Mouse (Mus musculus) kidney, postnatal 0 days (tissue): ENCODE measurements at regions not wholly inside any gene's neighbourhood (a gene's known extent, or its start where the extent isn't known, plus 50 kb on each side); places are given as distances from the start of the nearest gene placed in this dataset.
A peak's percentile ranks its signal among the peaks of the same experiment; 100 is the strongest.

Source experiments
- ATAC-seq: fragments of 200-750 bp; cut with Nextera tagmentation; replicated peaks from 2 replicates; pipeline ENCODE4 v1.8.0; 2017; ENCODE audit warnings: low read depth, moderate number of reproducible peaks, moderate TSS enrichment, moderate library complexity; ENCODE audit not compliant: low FRiP score
- DNase-seq: peaks from one replicate; pipeline ENCODE4 v3.0.0-alpha.2; 2016; ENCODE audit warnings: low spot score
- H3K27ac ChIP-seq: fragments of 300-500 bp; sonication (generic); 2 replicates; pipeline ENCODE4 v1.5.1; 2014; ENCODE audit warnings: mild to moderate bottlenecking
- H3K27me3 ChIP-seq: fragments of 300-500 bp; sonication (generic); 2 replicates; pipeline ENCODE4 v1.6.1; 2014; ENCODE audit warnings: low read length, mixed read lengths; ENCODE audit not compliant: insufficient read depth
- H3K36me3 ChIP-seq: fragments of 300-500 bp; sonication (generic); 2 replicates; pipeline ENCODE4 v1.6.1; 2014; ENCODE audit warnings: low read length, mixed read lengths; ENCODE audit not compliant: insufficient read depth
- H3K4me1 ChIP-seq: fragments of 300-500 bp; sonication (generic); replicated peaks from 2 replicates; pipeline ENCODE4 v1.6.1; 2014; ENCODE audit warnings: antibody characterized with exemption, low read length, mixed read lengths; ENCODE audit not compliant: insufficient read depth
- H3K4me2 ChIP-seq: fragments of 300-500 bp; sonication (generic); 2 replicates; pipeline ENCODE4 v1.6.1; 2014; ENCODE audit warnings: mild to moderate bottlenecking, low read length, moderate library complexity, mixed read lengths
- H3K4me3 ChIP-seq: fragments of 300-500 bp; sonication (generic); replicated peaks from 2 replicates; pipeline ENCODE4 v1.5.1; 2014; ENCODE audit warnings: low read depth, low read length
- H3K9ac ChIP-seq: fragments of 300-500 bp; sonication (generic); 2 replicates; pipeline ENCODE4 v1.6.1; 2014; ENCODE audit warnings: low read depth, low read length
- H3K9me3 ChIP-seq: fragments of 300-500 bp; sonication (generic); replicated peaks from 2 replicates; pipeline ENCODE4 v1.6.1; 2016; ENCODE audit warnings: low read length, inconsistent platforms, mixed read lengths
- CTCF ChIP-seq: IDR thresholded peaks from 2 replicates; pipeline ENCODE4 v1.5.1; 2016; ENCODE audit warnings: antibody characterized with exemption, low read depth, mild to moderate bottlenecking, moderate library complexity
- WGBS: fragments of 180-500 bp; shearing (Covaris S2); extraction: QIAGEN DNeasy Blood & Tissue Kit; methylation state at CpG from one replicate; pipeline ENCODE4 v1.1.7; 2014; 5-methylcytosine and 5-hydroxymethylcytosine counted together

DNA sequence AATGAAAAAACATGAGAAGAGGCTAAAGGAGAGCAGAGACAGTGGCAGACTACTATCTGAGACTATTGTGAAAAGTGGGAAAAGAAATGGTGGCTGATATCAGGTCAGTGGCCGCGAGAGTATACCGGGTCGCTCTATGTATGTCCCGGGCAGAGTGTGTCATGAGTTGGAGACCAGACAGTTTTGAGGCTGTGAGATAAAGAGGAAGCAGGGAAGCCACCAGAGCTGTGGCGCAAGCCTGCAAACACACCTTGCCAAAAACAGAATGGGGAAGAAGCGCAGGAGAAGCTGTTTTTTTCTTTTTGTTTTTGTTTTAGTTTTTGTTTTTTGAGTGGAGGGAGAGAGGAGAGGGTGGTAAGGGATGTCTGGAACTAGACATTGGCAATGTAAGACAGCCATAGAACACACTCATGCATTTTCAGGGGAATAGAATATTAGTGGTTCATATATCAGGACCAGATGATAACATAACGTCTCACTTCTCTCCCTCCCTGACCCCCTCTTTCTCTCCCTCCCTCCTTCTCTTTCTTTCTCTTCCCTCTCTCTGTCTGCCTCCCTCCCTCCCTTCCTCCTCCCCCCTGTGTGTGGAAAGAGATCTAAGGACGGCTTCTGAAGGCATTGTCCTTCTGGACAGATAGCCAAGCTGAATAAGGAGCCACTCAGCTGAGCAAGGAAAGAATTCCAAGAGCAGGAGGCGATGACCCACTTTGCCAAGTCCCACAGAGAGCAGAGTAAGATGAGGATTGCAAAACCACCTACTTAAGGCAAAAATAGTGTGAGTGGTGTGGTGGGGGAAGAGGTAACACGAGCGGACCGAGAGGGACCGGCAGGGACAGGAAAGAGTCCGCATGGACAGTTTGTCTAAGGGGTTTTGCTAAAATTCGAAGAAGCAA is 167.9 kb downstream of the Dusp6 start:
- DNase-seq: no peak
- H3K9ac ChIP-seq: no peak overlapping the region
- no peaks in the 10 kb centered on the region for H3K9me3 ChIP-seq
- no peaks in the 10 kb centered on the region for H3K36me3 ChIP-seq
- no peaks in the 10 kb centered on the region for H3K27me3 ChIP-seq
- WGBS: 77% methylated on average over 16 of the region's 16 CpGs
- no peak overlapping the region for H3K4me2 ChIP-seq
- no peak overlapping the region for H3K27ac ChIP-seq
- ATAC-seq: no peak
- no peak for TF ChIP-seq CTCF
- no peak overlapping the region for H3K4me3 ChIP-seq
- no peaks in the 10 kb centered on the region for H3K4me1 ChIP-seq

DNA sequence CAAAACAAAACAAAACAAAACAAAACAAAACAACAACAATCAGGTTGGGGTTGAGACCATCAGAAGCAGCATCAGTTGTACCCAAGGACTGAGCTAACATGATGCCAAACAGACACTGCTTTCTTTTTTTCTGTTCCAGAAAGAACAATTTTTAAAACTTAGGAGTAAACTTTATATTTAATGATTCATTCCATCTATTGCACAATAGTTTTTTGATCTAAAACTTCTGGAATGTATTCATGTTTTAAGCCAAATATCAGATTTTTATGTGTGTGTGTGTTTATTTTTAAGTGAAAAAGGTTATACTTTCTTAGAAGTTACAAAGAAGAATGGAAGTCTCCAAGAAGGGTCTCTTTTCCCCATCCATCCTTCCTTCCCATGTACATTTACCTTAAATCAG is 174.0 kb downstream of the Dusp6 start:
- no peaks in the 10 kb centered on the region for H3K27me3 ChIP-seq
- H3K4me2 ChIP-seq: no peak overlapping the region

DNA sequence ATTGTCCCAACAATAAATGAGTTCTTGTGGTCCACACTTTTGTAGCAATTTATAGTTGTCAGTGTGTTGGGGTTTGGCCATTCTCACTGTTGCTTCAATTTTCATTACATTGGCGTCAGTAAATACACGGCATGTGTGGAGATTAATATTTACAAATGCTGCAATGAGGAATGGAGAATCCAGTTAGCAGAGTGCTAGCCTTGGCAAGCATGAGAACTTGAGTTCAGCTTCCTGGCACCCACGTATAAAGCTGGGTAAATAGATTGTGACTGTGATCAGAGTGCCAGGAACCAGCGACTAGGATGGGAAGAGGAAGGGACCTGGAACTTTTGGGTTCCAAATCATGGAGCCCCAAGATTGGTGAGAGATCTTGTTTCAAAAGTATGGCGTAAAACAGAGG is 177.1 kb downstream of the Dusp6 start:
- no peak overlapping the region for H3K4me3 ChIP-seq
- no peak overlapping the region for H3K4me2 ChIP-seq

More for the DNA sequence above, 174.0 kb downstream of the Dusp6 start:
- Histone ChIP-seq H3K9me3 (no peaks in the 10 kb centered on the region; the same call in 1 of the 2 replicates), H3K36me3 (no peaks in the 10 kb centered on the region), H3K4me1 (0 out of 2 replicates have a peak, but pooled peaks cover 4% of the 10 kb centered on the region), H3K27ac (no peak overlapping the region), H3K9ac (no peak overlapping the region), H3K4me3 (no peak overlapping the region)
- no peak for TF ChIP-seq CTCF
- no peak for ATAC-seq
- DNase-seq: no peak

DNA sequence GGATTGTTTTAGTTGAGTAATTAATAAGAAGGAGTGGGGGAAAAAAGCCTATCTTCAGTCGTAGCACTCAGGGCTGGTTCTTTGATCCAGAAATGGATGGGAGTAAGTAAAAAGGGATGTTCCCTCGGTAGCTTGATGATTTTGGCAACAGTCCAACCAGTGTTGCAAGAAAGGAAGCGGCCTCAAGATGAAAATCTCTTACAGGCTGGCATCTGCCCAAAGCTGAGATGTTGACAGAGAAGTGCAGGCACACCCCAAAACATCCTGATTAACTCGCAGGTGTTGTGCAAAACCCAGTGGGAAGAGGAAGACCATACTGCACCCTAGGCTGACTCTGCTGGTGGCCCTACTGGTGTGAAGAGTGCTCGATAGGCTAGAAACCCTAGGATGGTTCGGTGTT is 178.0 kb downstream of the Dusp6 start:
- Histone ChIP-seq H3K27ac (no peak overlapping the region), H3K4me1 (0 out of 2 replicates have a peak, but pooled peaks cover 4% of the 10 kb centered on the region), H3K4me3 (no peak overlapping the region), H3K4me2 (no peak overlapping the region), H3K27me3 (no peaks in the 10 kb centered on the region), H3K9ac (no peak overlapping the region), H3K36me3 (no peaks in the 10 kb centered on the region), H3K9me3 (peaks cover 5% of the 10 kb centered on the region; the same call in 1 of the 2 replicates)
- 29% methylated on average over 6 of the region's 6 CpGs for WGBS
- DNase-seq (peak; percentile 88), ATAC-seq (no peak)
- no peak for TF ChIP-seq CTCF

More for the DNA sequence above, 177.1 kb downstream of the Dusp6 start:
- Histone ChIP-seq H3K4me1 (0 out of 2 replicates have a peak, but pooled peaks cover 4% of the 10 kb centered on the region), H3K9ac (no peak overlapping the region), H3K9me3 (peaks cover 3% of the 10 kb centered on the region; the same call in 1 of the 2 replicates), H3K36me3 (no peaks in the 10 kb centered on the region), H3K27ac (no peak overlapping the region), H3K27me3 (no peaks in the 10 kb centered on the region)
- TF ChIP-seq CTCF: no peak
- WGBS: 89% methylated on average over 5 of the region's 5 CpGs
- ATAC-seq: no peak
- DNase-seq: no peak

DNA sequence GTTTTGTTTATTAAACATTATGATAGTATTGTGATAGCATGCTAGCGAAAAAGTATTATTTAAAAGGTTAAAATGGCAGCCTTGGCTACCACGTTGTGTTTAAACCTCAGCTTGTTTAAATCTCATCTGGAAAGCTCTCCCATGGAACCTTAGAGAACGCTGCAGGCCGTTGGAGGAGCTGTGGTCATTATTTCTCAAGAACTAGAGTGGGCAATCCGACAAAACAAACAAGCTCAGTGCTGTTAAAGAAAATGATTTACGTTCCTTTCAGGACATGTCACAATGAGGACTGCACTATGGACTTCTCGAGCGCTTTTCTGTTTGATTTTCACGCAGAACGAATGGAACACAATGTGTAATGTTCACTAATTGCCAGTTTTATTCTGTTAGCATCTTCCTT is 178.9 kb downstream of the Dusp6 start:
- DNase-seq (peak; percentile 82), ATAC-seq (no peak)
- 0 out of 2 replicates have a peak, but pooled peaks cover 5% of the 10 kb centered on the region for H3K9me3 ChIP-seq
- H3K9ac ChIP-seq: no peak overlapping the region
- 0 out of 2 replicates have a peak, but pooled peaks have one; percentile 15 for TF ChIP-seq CTCF
- H3K27ac ChIP-seq: no peak overlapping the region
- H3K27me3 ChIP-seq: no peaks in the 10 kb centered on the region
- H3K36me3 ChIP-seq: no peaks in the 10 kb centered on the region
- no peak overlapping the region for H3K4me2 ChIP-seq
- 36% methylated on average over 10 of the region's 10 CpGs for WGBS
- H3K4me3 ChIP-seq: no peak overlapping the region
- H3K4me1 ChIP-seq: 0 out of 2 replicates have a peak, but pooled peaks cover 4% of the 10 kb centered on the region

DNA sequence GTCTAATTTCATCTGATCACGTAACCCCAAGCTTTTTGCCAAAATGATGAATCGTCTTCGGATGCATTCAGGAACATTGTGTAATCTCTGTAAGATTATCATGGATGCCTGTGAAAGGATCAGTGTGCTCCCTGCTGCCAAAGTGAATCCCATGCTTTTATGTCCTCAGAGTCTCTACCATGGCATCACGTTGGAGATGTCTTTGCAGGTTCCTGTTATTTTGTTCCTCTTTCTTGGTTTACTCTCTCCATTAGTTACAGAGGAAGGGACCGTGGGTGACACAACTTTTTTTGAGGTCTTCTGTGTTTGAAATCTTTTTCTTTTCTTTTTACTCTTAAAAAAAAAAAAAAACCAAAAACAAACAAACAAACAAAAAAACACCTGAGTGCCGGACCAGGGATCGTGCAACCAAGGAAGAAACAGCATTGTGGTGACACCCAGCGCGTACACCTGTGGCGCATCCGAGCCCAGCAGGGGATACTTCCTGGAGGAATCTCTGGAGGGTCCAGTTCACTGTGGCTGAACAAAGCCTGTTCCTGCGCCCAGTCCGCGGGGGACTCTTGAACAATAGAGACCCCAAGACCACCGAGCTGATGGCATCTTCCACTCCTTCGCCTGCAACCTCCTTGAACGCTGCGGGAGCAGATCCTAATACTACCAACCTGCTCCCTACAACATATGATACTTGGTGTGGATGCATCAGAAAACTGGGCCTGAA is 180.6 kb downstream of the Dusp6 start:
- Histone ChIP-seq H3K9me3 (0 out of 2 replicates have a peak, but pooled peaks cover 5% of the 10 kb centered on the region), H3K36me3 (no peaks in the 10 kb centered on the region), H3K27me3 (no peaks in the 10 kb centered on the region), H3K4me1 (0 out of 2 replicates have a peak, but pooled peaks cover 4% of the 10 kb centered on the region), H3K4me3 (no peak overlapping the region), H3K4me2 (no peak overlapping the region), H3K27ac (no peak overlapping the region), H3K9ac (no peak overlapping the region)
- TF ChIP-seq CTCF: no peak
- ATAC-seq: no peak
- WGBS: 93% methylated on average over 18 of the region's 18 CpGs
- DNase-seq: no peak
